Mouse (Mus musculus) limb, embryonic 13.5 days (tissue): ENCODE data around the gene Kcnd2. TPM values are rescaled to one million over a fixed set of nuclear protein-coding genes. Genes with fewer than 3 reads are reported as not detected.

ENCODE experiments used
- ATAC-seq: fragments of 200-750 bp; cut with Nextera tagmentation; 2 replicates; pipeline ENCODE4 v1.8.0; 2017; ENCODE audit warnings: low read depth, moderate number of reproducible peaks, moderate TSS enrichment; ENCODE audit not compliant: low FRiP score
- H3K27ac ChIP-seq: fragments of 300-500 bp; sonication (generic); 2 replicates; pipeline ENCODE4 v1.5.1; 2015; ENCODE audit warnings: inconsistent platforms, mild to moderate bottlenecking, moderate library complexity
- H3K27me3 ChIP-seq: fragments of 300-500 bp; sonication (generic); 2 replicates; pipeline ENCODE4 v1.6.1; 2015; ENCODE audit warnings: mild to moderate bottlenecking, inconsistent platforms
- H3K36me3 ChIP-seq: fragments of 300-500 bp; sonication (generic); 2 replicates; pipeline ENCODE4 v1.6.1; 2015; ENCODE audit warnings: inconsistent platforms, mild to moderate bottlenecking, moderate library complexity
- H3K4me1 ChIP-seq: fragments of 300-500 bp; sonication (generic); 2 replicates; pipeline ENCODE4 v1.6.1; 2015; ENCODE audit warnings: inconsistent platforms
- H3K4me2 ChIP-seq: fragments of 300-500 bp; sonication (generic); replicated peaks from 2 replicates; pipeline ENCODE4 v1.6.1; 2015; ENCODE audit warnings: inconsistent platforms, mild to moderate bottlenecking, moderate library complexity
- H3K4me3 ChIP-seq: fragments of 300-500 bp; sonication (generic); 2 replicates; pipeline ENCODE4 v1.5.1; 2015; ENCODE audit warnings: moderate library complexity, mild to moderate bottlenecking, inconsistent platforms
- H3K9ac ChIP-seq: fragments of 300-500 bp; sonication (generic); 2 replicates; pipeline ENCODE4 v1.6.1; 2015; ENCODE audit warnings: mild to moderate bottlenecking, inconsistent platforms
- H3K9me3 ChIP-seq: fragments of 300-500 bp; sonication (generic); 2 replicates; pipeline ENCODE4 v1.6.1; 2016; ENCODE audit warnings: inconsistent platforms
- WGBS: fragments of 180-500 bp; shearing (Covaris S2); methylation state at CpG from one replicate; pipeline ENCODE4 v1.1.7; 2015; 5-methylcytosine and 5-hydroxymethylcytosine counted together
- polyA plus RNA-seq: library from polyadenylated mRNA; unstranded; fragments of >200 nt; fragmentation: Nextera tagmentation; extraction: Ambion mirVana; gene quantifications from 2 replicates; pipeline ENCODE4 v1.2.1, GENCODE M21; 2015

Kcnd2 gene
- polyA plus RNA-seq, 1 experiment from 2014 or later = 4.6 TPM

- H3K4me1 ChIP-seq = peaks cover 10% of the 10 kb centered on the region; the same call in 1 of the 2 replicates
- H3K9ac ChIP-seq = no peak overlapping the region
- no peak for ATAC-seq
- H3K36me3 ChIP-seq = no peaks in the 10 kb centered on the region
- WGBS = 15% methylated on average over 3 of the region's 3 CpGs
- H3K4me3 ChIP-seq = no peak overlapping the region
- H3K9me3 ChIP-seq = no peaks in the 10 kb centered on the region
- H3K27ac ChIP-seq = no peak overlapping the region
- peaks cover 7% of the 10 kb centered on the region; the same call in 1 of the 2 replicates for H3K27me3 ChIP-seq
- no peak overlapping the region for H3K4me2 ChIP-seq
Observed at GRCm38 (mm10) chr6:21709228-21709627, 493.9 kb downstream of the Kcnd2 start.

- Histone ChIP-seq H3K36me3 (no peaks in the 10 kb centered on the region), H3K4me3 (no peak overlapping the region), H3K27me3 (no peaks in the 10 kb centered on the region), H3K27ac (no peak overlapping the region), H3K9me3 (no peaks in the 10 kb centered on the region), H3K9ac (no peak overlapping the region), H3K4me2 (no peak overlapping the region), H3K4me1 (peaks cover 3% of the 10 kb centered on the region)
- ATAC-seq = no peak
- WGBS = 83% methylated on average over 1 of the region's 1 CpGs
Observed at GRCm38 (mm10) chr6:21719121-21719520, 503.8 kb downstream of the Kcnd2 start.

- Histone ChIP-seq H3K9ac (no peak overlapping the region), H3K27me3 (no peaks in the 10 kb centered on the region), H3K4me3 (no peak overlapping the region), H3K4me2 (no peak overlapping the region), H3K9me3 (no peaks in the 10 kb centered on the region), H3K36me3 (no peaks in the 10 kb centered on the region), H3K4me1 (peaks cover 3% of the 10 kb centered on the region), H3K27ac (no peak overlapping the region)
- 85% methylated on average over 10 of the region's 10 CpGs for WGBS
- ATAC-seq = no peak
Observed at GRCm38 (mm10) chr6:21722238-21722637, 506.9 kb downstream of the Kcnd2 start.

- no peak overlapping the region for H3K9ac ChIP-seq
- no peak for ATAC-seq
- WGBS = 47% methylated on average over 2 of the region's 2 CpGs
Observed at GRCm38 (mm10) chr6:21740606-21741005, 525.3 kb downstream of the Kcnd2 start.

GRCm38 (mm10) chr6:21744615-21745266, 529.4 kb downstream of the Kcnd2 start:
- Histone ChIP-seq H3K4me1 (no peaks in the 10 kb centered on the region), H3K9ac (no peak overlapping the region), H3K36me3 (no peaks in the 10 kb centered on the region), H3K27ac (no peak overlapping the region), H3K27me3 (0 out of 2 replicates have a peak, but pooled peaks cover 3% of the 10 kb centered on the region), H3K4me2 (no peak overlapping the region), H3K9me3 (no peaks in the 10 kb centered on the region), H3K4me3 (no peak overlapping the region)
- ATAC-seq = no peak
- 47% methylated on average over 3 of the region's 3 CpGs for WGBS

More at GRCm38 (mm10) chr6:21740606-21741005, 525.3 kb downstream of the Kcnd2 start:
- H3K4me2 ChIP-seq = no peak overlapping the region
- 0 out of 2 replicates have a peak, but pooled peaks cover 3% of the 10 kb centered on the region for H3K27me3 ChIP-seq
- H3K4me3 ChIP-seq = no peak overlapping the region
- no peak overlapping the region for H3K27ac ChIP-seq
- H3K36me3 ChIP-seq = no peaks in the 10 kb centered on the region
- no peaks in the 10 kb centered on the region for H3K9me3 ChIP-seq
- H3K4me1 ChIP-seq = no peaks in the 10 kb centered on the region

GRCm38 (mm10) chr6:21747536-21747935, 532.2 kb downstream of the Kcnd2 start:
- H3K9me3 ChIP-seq = no peaks in the 10 kb centered on the region
- H3K27ac ChIP-seq = no peak overlapping the region
- no peak for ATAC-seq
- no peaks in the 10 kb centered on the region for H3K4me1 ChIP-seq
- no peak overlapping the region for H3K4me3 ChIP-seq
- H3K27me3 ChIP-seq = 0 out of 2 replicates have a peak, but pooled peaks cover 3% of the 10 kb centered on the region
- H3K4me2 ChIP-seq = no peak overlapping the region
- WGBS = 84% methylated on average over 1 of the region's 1 CpGs
- no peak overlapping the region for H3K9ac ChIP-seq
- H3K36me3 ChIP-seq = no peaks in the 10 kb centered on the region

GRCm38 (mm10) chr6:21767787-21768221, 552.5 kb downstream of the Kcnd2 start:
- no peak overlapping the region for H3K4me2 ChIP-seq
- no peak for ATAC-seq
- no peaks in the 10 kb centered on the region for H3K9me3 ChIP-seq
- H3K9ac ChIP-seq = no peak overlapping the region
- no peaks in the 10 kb centered on the region for H3K36me3 ChIP-seq
- no peak overlapping the region; the same call in 1 of the 2 replicates for H3K27ac ChIP-seq
- 73% methylated on average over 12 of the region's 12 CpGs for WGBS
- H3K27me3 ChIP-seq = no peaks in the 10 kb centered on the region
- no peak overlapping the region for H3K4me3 ChIP-seq
- H3K4me1 ChIP-seq = peaks cover 21% of the 10 kb centered on the region

GRCm38 (mm10) chr6:21768745-21769446, 553.6 kb downstream of the Kcnd2 start:
- Histone ChIP-seq H3K36me3 (no peaks in the 10 kb centered on the region), H3K9me3 (no peaks in the 10 kb centered on the region), H3K4me2 (0 out of 2 replicates have a peak overlapping the region, but pooled peaks have one; percentile 17), H3K27me3 (no peaks in the 10 kb centered on the region), H3K4me1 (peaks cover 21% of the 10 kb centered on the region), H3K27ac (peak overlapping the region; percentile 83; the same call in 1 of the 2 replicates), H3K9ac (no peak overlapping the region), H3K4me3 (no peak overlapping the region)
- WGBS = 48% methylated on average over 9 of the region's 9 CpGs
- ATAC-seq = peak; percentile 77

GRCm38 (mm10) chr6:21769447-21769809, 554.1 kb downstream of the Kcnd2 start:
- H3K4me1 ChIP-seq = peaks cover 22% of the 10 kb centered on the region

GRCm38 (mm10) chr6:21774213-21774916, 559.1 kb downstream of the Kcnd2 start:
- Histone ChIP-seq H3K36me3 (no peaks in the 10 kb centered on the region), H3K4me2 (no peak overlapping the region), H3K27ac (no peak overlapping the region), H3K27me3 (no peaks in the 10 kb centered on the region), H3K9ac (no peak overlapping the region), H3K4me1 (peaks cover 15% of the 10 kb centered on the region; the same call in 1 of the 2 replicates), H3K4me3 (no peak overlapping the region), H3K9me3 (no peaks in the 10 kb centered on the region)
- no peak for ATAC-seq
- 71% methylated on average over 7 of the region's 7 CpGs for WGBS

More at GRCm38 (mm10) chr6:21769447-21769809, 554.1 kb downstream of the Kcnd2 start:
- Histone ChIP-seq H3K4me3 (no peak overlapping the region), H3K9ac (no peak overlapping the region), H3K27me3 (no peaks in the 10 kb centered on the region), H3K36me3 (no peaks in the 10 kb centered on the region), H3K4me2 (no peak overlapping the region), H3K27ac (no peak overlapping the region), H3K9me3 (no peaks in the 10 kb centered on the region)
- peak; percentile 51; the same call in 1 of the 2 replicates for ATAC-seq
- 46% methylated on average over 1 of the region's 1 CpGs for WGBS
